Mouse (Mus musculus) kidney, postnatal 36 days (tissue): ENCODE results near the gene Gpr82.
A peak's percentile ranks its signal among the peaks of the same experiment; 100 is the strongest.

Experiments used
- DNase-seq, 2 experiments: peaks; one replicate each; pipeline ENCODE4 v3.0.0; 2021 to 2022; ENCODE audit warnings: mixed read lengths in 2 of 2

The Gpr82 gene

GRCm38 (mm10) chrX:13700681-13701080, 39.5 kb downstream of the Gpr82 start:
- DNase-seq = no peak

DNA sequence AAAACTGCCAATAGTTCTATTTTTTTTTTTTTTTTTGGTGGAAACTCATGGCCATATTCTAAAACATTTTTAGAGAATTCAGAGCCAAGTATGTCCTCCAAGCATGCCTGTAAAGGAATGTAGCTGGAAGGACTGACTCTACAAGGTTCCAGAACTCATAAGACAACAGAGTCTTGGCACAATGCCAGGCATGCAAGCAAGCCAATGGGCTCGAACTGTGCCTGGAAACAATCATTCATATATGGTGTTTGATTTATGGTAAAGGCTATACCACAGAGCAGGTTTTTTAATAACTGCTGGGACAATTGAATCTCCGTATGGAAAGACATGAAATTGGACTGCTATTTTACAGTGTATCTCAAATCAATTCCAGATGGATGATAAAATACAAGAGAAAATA, 43.9 kb downstream of the Gpr82 start:
- peak in 1 of 2 experiments; percentile 7 for DNase-seq

DNA sequence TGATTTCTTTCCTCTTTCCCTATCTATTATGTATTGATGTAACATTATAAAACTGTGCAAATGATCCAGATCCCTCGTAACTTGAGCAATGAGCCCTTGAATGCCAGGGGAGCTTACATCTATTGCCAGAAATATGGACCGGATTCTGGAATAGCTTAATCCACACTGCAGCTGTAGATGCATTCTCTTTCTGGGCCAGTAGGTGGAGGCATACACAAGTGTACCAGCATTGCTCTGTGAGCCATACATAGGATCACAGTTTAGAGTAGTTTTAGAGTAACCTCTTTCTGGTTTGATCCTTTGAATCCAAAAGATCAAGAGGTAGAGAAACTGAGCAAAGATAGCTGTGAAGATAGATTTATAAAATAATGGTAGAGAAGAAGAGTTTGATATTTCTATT, 49.0 kb downstream of the Gpr82 start:
- DNase-seq = peak; percentile 53 to 70
